Mouse (Mus musculus): Measurements from ENCODE around the gene Clybl. TPM values are rescaled to one million over a fixed set of nuclear protein-coding genes. Genes with fewer than 3 reads are reported as not detected.

The Clybl gene
- polyA plus RNA-seq, 1 experiment, result 1.0 TPM

- H3K4me3 ChIP-seq (replicated peaks), result no peak overlapping the region
Measured at GRCm38 (mm10) chr14:122217221-122217620, 35.7 kb downstream of the Clybl start.

GRCm38 (mm10) chr14:122222934-122223374, 41.5 kb downstream of the Clybl start:
- Histone ChIP-seq H3K36me3 (ENCODE audit: control insufficient read depth) (no peaks in the 10 kb centered on the region), H3K4me1 (ENCODE audit: control insufficient read depth) (peaks cover 15% of the 10 kb centered on the region), H3K27me3 (ENCODE audit: control insufficient read depth) (peaks cover 7% of the 10 kb centered on the region; the same call in 1 of the 2 replicates), H3K4me3 (replicated peaks) (no peak overlapping the region), H3K9me3 (ENCODE audit: control insufficient read depth, low read length) (peaks cover 11% of the 10 kb centered on the region)
- no peak for TF ChIP-seq GATA1 (IDR thresholded peaks at IDR 0.05; ENCODE audit: low read length)
- no peak for TF ChIP-seq TAL1 (IDR thresholded peaks at IDR 0.05; ENCODE audit: low read length)

More at GRCm38 (mm10) chr14:122217221-122217620, 35.7 kb downstream of the Clybl start:
- TF ChIP-seq GATA1 (IDR thresholded peaks at IDR 0.05; ENCODE audit: low read length) (no peak), TAL1 (IDR thresholded peaks at IDR 0.05; ENCODE audit: low read length) (no peak)
- H3K9me3 ChIP-seq (ENCODE audit: control insufficient read depth, low read length), result peaks cover 13% of the 10 kb centered on the region
- no peaks in the 10 kb centered on the region for H3K4me1 ChIP-seq (ENCODE audit: control insufficient read depth)
- no peaks in the 10 kb centered on the region for H3K27me3 ChIP-seq (ENCODE audit: control insufficient read depth)
- H3K36me3 ChIP-seq (ENCODE audit: control insufficient read depth), result no peaks in the 10 kb centered on the region

GRCm38 (mm10) chr14:122223461-122224102, 42.1 kb downstream of the Clybl start:
- Histone ChIP-seq H3K4me1 (ENCODE audit: control insufficient read depth) (peaks cover 15% of the 10 kb centered on the region), H3K27me3 (ENCODE audit: control insufficient read depth) (peaks cover 7% of the 10 kb centered on the region; the same call in 1 of the 2 replicates), H3K9me3 (ENCODE audit: control insufficient read depth, low read length) (peaks cover 9% of the 10 kb centered on the region), H3K4me3 (replicated peaks) (peak overlapping the region; percentile 14), H3K36me3 (ENCODE audit: control insufficient read depth) (no peaks in the 10 kb centered on the region)
- TF ChIP-seq GATA1 (IDR thresholded peaks at IDR 0.05; ENCODE audit: low read length) (no peak), TAL1 (IDR thresholded peaks at IDR 0.05; ENCODE audit: low read length) (no peak)

GRCm38 (mm10) chr14:122224103-122224494, 42.6 kb downstream of the Clybl start:
- peaks cover 6% of the 10 kb centered on the region for H3K9me3 ChIP-seq (ENCODE audit: control insufficient read depth, low read length)
- H3K4me3 ChIP-seq (replicated peaks), result no peak overlapping the region
- no peaks in the 10 kb centered on the region for H3K36me3 ChIP-seq (ENCODE audit: control insufficient read depth)
- H3K27me3 ChIP-seq (ENCODE audit: control insufficient read depth), result peaks cover 10% of the 10 kb centered on the region
- TF ChIP-seq GATA1 (IDR thresholded peaks at IDR 0.05; ENCODE audit: low read length) (no peak), TAL1 (IDR thresholded peaks at IDR 0.05; ENCODE audit: low read length) (no peak)
- peaks cover 15% of the 10 kb centered on the region for H3K4me1 ChIP-seq (ENCODE audit: control insufficient read depth)

- Histone ChIP-seq H3K4me3 (replicated peaks) (no peak overlapping the region), H3K4me1 (ENCODE audit: control insufficient read depth) (peaks cover 15% of the 10 kb centered on the region), H3K27me3 (ENCODE audit: control insufficient read depth) (peaks cover 12% of the 10 kb centered on the region), H3K36me3 (ENCODE audit: control insufficient read depth) (no peaks in the 10 kb centered on the region), H3K9me3 (ENCODE audit: control insufficient read depth, low read length) (peaks cover 1% of the 10 kb centered on the region)
- TF ChIP-seq GATA1 (IDR thresholded peaks at IDR 0.05; ENCODE audit: low read length), result no peak
- TF ChIP-seq TAL1 (IDR thresholded peaks at IDR 0.05; ENCODE audit: low read length), result no peak
Measured at GRCm38 (mm10) chr14:122224501-122224928, 43.0 kb downstream of the Clybl start.

- peaks cover 15% of the 10 kb centered on the region for H3K27me3 ChIP-seq (ENCODE audit: control insufficient read depth)
- TF ChIP-seq GATA1 (IDR thresholded peaks at IDR 0.05; ENCODE audit: low read length), result no peak
- no peak for TF ChIP-seq TAL1 (IDR thresholded peaks at IDR 0.05; ENCODE audit: low read length)
- H3K4me1 ChIP-seq (ENCODE audit: control insufficient read depth), result peaks cover 15% of the 10 kb centered on the region
- no peaks in the 10 kb centered on the region for H3K36me3 ChIP-seq (ENCODE audit: control insufficient read depth)
- H3K4me3 ChIP-seq (replicated peaks), result no peak overlapping the region
- no peaks in the 10 kb centered on the region for H3K9me3 ChIP-seq (ENCODE audit: control insufficient read depth, low read length)
Measured at GRCm38 (mm10) chr14:122225479-122226132, 44.1 kb downstream of the Clybl start.

GRCm38 (mm10) chr14:122226133-122226515, 44.6 kb downstream of the Clybl start:
- Histone ChIP-seq H3K36me3 (ENCODE audit: control insufficient read depth) (no peaks in the 10 kb centered on the region), H3K27me3 (ENCODE audit: control insufficient read depth) (peaks cover 15% of the 10 kb centered on the region), H3K4me3 (replicated peaks) (no peak overlapping the region), H3K9me3 (ENCODE audit: control insufficient read depth, low read length) (no peaks in the 10 kb centered on the region), H3K4me1 (ENCODE audit: control insufficient read depth) (peaks cover 15% of the 10 kb centered on the region)
- TF ChIP-seq GATA1 (IDR thresholded peaks at IDR 0.05; ENCODE audit: low read length), result no peak
- TF ChIP-seq TAL1 (IDR thresholded peaks at IDR 0.05; ENCODE audit: low read length), result no peak

GRCm38 (mm10) chr14:122226666-122227453, 45.4 kb downstream of the Clybl start:
- Histone ChIP-seq H3K36me3 (ENCODE audit: control insufficient read depth) (no peaks in the 10 kb centered on the region), H3K4me3 (replicated peaks) (no peak overlapping the region), H3K9me3 (ENCODE audit: control insufficient read depth, low read length) (no peaks in the 10 kb centered on the region), H3K4me1 (ENCODE audit: control insufficient read depth) (peaks cover 15% of the 10 kb centered on the region), H3K27me3 (ENCODE audit: control insufficient read depth) (peaks cover 15% of the 10 kb centered on the region)
- TF ChIP-seq GATA1 (IDR thresholded peaks at IDR 0.05; ENCODE audit: low read length), result no peak
- TF ChIP-seq TAL1 (IDR thresholded peaks at IDR 0.05; ENCODE audit: low read length), result no peak

All from erythroblast, embryonic 14.5 days (primary cell).